Mouse (Mus musculus): ENCODE measurements at regions not wholly inside any gene's neighbourhood (a gene's known extent, or its start where the extent isn't known, plus 50 kb on each side); places are given as distances from the start of the nearest gene placed in this dataset.

- Histone ChIP-seq H3K4me1 (ENCODE audit: control insufficient read depth, insufficient read depth, low read length) (peaks cover 3% of the 10 kb centered on the region; the same call in 1 of the 2 replicates), H3K27me3 (ENCODE audit: control insufficient read depth, insufficient read depth, low read length) (no peaks in the 10 kb centered on the region), H3K9me3 (ENCODE audit: control insufficient read depth, low read depth, low read length) (no peaks in the 10 kb centered on the region), H3K36me3 (ENCODE audit: control insufficient read depth, insufficient read depth, low read length) (no peaks in the 10 kb centered on the region), H3K9ac (replicated peaks; ENCODE audit: low read depth, low read length) (no peak overlapping the region), H3K4me3 (ENCODE audit: low read depth, low read length) (no peak overlapping the region), H3K27ac (ENCODE audit: low read length) (no peak overlapping the region), H3K4me2 (replicated peaks; ENCODE audit: low read depth, low read length) (no peak overlapping the region)
- ATAC-seq (ENCODE audit: insufficient number of reproducible peaks, insufficient read depth, low FRiP score, low read depth): no peak
- WGBS: 15% methylated on average over 12 of the region's 12 CpGs
These were observed 85.9 kb upstream of the Magi3 start for GRCm38 (mm10) chr3:104305904-104306563.

GRCm38 (mm10) chr3:104303577-104303976, 83.4 kb upstream of the Magi3 start:
- ATAC-seq (ENCODE audit: insufficient number of reproducible peaks, insufficient read depth, low FRiP score, low read depth): no peak
- Histone ChIP-seq H3K4me2 (replicated peaks; ENCODE audit: low read depth, low read length) (no peak overlapping the region), H3K4me3 (ENCODE audit: low read depth, low read length) (no peak overlapping the region), H3K9me3 (ENCODE audit: control insufficient read depth, low read depth, low read length) (no peaks in the 10 kb centered on the region), H3K27me3 (ENCODE audit: control insufficient read depth, insufficient read depth, low read length) (no peaks in the 10 kb centered on the region), H3K9ac (replicated peaks; ENCODE audit: low read depth, low read length) (no peak overlapping the region), H3K36me3 (ENCODE audit: control insufficient read depth, insufficient read depth, low read length) (no peaks in the 10 kb centered on the region), H3K27ac (ENCODE audit: low read length) (no peak overlapping the region), H3K4me1 (ENCODE audit: control insufficient read depth, insufficient read depth, low read length) (peaks cover 3% of the 10 kb centered on the region; the same call in 1 of the 2 replicates)
- 76% methylated on average over 7 of the region's 7 CpGs for WGBS

- Histone ChIP-seq H3K9ac (replicated peaks; ENCODE audit: low read depth, low read length) (no peak overlapping the region), H3K36me3 (ENCODE audit: control insufficient read depth, insufficient read depth, low read length) (no peaks in the 10 kb centered on the region), H3K9me3 (ENCODE audit: control insufficient read depth, low read depth, low read length) (no peaks in the 10 kb centered on the region), H3K4me3 (ENCODE audit: low read depth, low read length) (no peak overlapping the region), H3K4me1 (ENCODE audit: control insufficient read depth, insufficient read depth, low read length) (no peaks in the 10 kb centered on the region), H3K27ac (ENCODE audit: low read length) (no peak overlapping the region), H3K4me2 (replicated peaks; ENCODE audit: low read depth, low read length) (no peak overlapping the region), H3K27me3 (ENCODE audit: control insufficient read depth, insufficient read depth, low read length) (no peaks in the 10 kb centered on the region)
- no peak for ATAC-seq (ENCODE audit: insufficient number of reproducible peaks, insufficient read depth, low FRiP score, low read depth)
- 83% methylated on average over 5 of the region's 5 CpGs for WGBS
These were observed 80.0 kb upstream of the Magi3 start for GRCm38 (mm10) chr3:104300201-104300600.

GRCm38 (mm10) chr3:104298878-104299277, 78.7 kb upstream of the Magi3 start:
- ATAC-seq (ENCODE audit: insufficient number of reproducible peaks, insufficient read depth, low FRiP score, low read depth): no peak
- Histone ChIP-seq H3K36me3 (ENCODE audit: control insufficient read depth, insufficient read depth, low read length) (no peaks in the 10 kb centered on the region), H3K4me3 (ENCODE audit: low read depth, low read length) (no peak overlapping the region), H3K27ac (ENCODE audit: low read length) (no peak overlapping the region), H3K9ac (replicated peaks; ENCODE audit: low read depth, low read length) (no peak overlapping the region), H3K27me3 (ENCODE audit: control insufficient read depth, insufficient read depth, low read length) (no peaks in the 10 kb centered on the region), H3K4me1 (ENCODE audit: control insufficient read depth, insufficient read depth, low read length) (no peaks in the 10 kb centered on the region), H3K4me2 (replicated peaks; ENCODE audit: low read depth, low read length) (no peak overlapping the region), H3K9me3 (ENCODE audit: control insufficient read depth, low read depth, low read length) (no peaks in the 10 kb centered on the region)
- 59% methylated on average over 4 of the region's 4 CpGs for WGBS

- no peak for ATAC-seq (ENCODE audit: insufficient number of reproducible peaks, insufficient read depth, low FRiP score, low read depth)
- Histone ChIP-seq H3K36me3 (ENCODE audit: control insufficient read depth, insufficient read depth, low read length) (no peaks in the 10 kb centered on the region), H3K4me3 (ENCODE audit: low read depth, low read length) (no peak overlapping the region), H3K27me3 (ENCODE audit: control insufficient read depth, insufficient read depth, low read length) (no peaks in the 10 kb centered on the region), H3K9ac (replicated peaks; ENCODE audit: low read depth, low read length) (no peak overlapping the region), H3K9me3 (ENCODE audit: control insufficient read depth, low read depth, low read length) (no peaks in the 10 kb centered on the region), H3K27ac (ENCODE audit: low read length) (no peak overlapping the region), H3K4me2 (replicated peaks; ENCODE audit: low read depth, low read length) (no peak overlapping the region), H3K4me1 (ENCODE audit: control insufficient read depth, insufficient read depth, low read length) (no peaks in the 10 kb centered on the region)
- 82% methylated on average over 2 of the region's 2 CpGs for WGBS
These were observed 78.2 kb upstream of the Magi3 start for GRCm38 (mm10) chr3:104298409-104298808.

GRCm38 (mm10) chr3:104297112-104297511, 76.9 kb upstream of the Magi3 start:
- Histone ChIP-seq H3K27me3 (ENCODE audit: control insufficient read depth, insufficient read depth, low read length) (no peaks in the 10 kb centered on the region), H3K4me1 (ENCODE audit: control insufficient read depth, insufficient read depth, low read length) (no peaks in the 10 kb centered on the region), H3K9me3 (ENCODE audit: control insufficient read depth, low read depth, low read length) (no peaks in the 10 kb centered on the region), H3K4me2 (replicated peaks; ENCODE audit: low read depth, low read length) (no peak overlapping the region), H3K27ac (ENCODE audit: low read length) (no peak overlapping the region), H3K9ac (replicated peaks; ENCODE audit: low read depth, low read length) (no peak overlapping the region), H3K4me3 (ENCODE audit: low read depth, low read length) (no peak overlapping the region), H3K36me3 (ENCODE audit: control insufficient read depth, insufficient read depth, low read length) (no peaks in the 10 kb centered on the region)
- WGBS: 47% methylated on average over 6 of the region's 6 CpGs
- no peak for ATAC-seq (ENCODE audit: insufficient number of reproducible peaks, insufficient read depth, low FRiP score, low read depth)

GRCm38 (mm10) chr3:104295856-104296255, 75.7 kb upstream of the Magi3 start:
- H3K4me3 ChIP-seq (ENCODE audit: low read depth, low read length): no peak overlapping the region
- H3K9ac ChIP-seq (replicated peaks; ENCODE audit: low read depth, low read length): no peak overlapping the region
- no peak for ATAC-seq (ENCODE audit: insufficient number of reproducible peaks, insufficient read depth, low FRiP score, low read depth)

GRCm38 (mm10) chr3:104295015-104295719, 75.0 kb upstream of the Magi3 start:
- Histone ChIP-seq H3K27me3 (ENCODE audit: control insufficient read depth, insufficient read depth, low read length) (no peaks in the 10 kb centered on the region), H3K9ac (replicated peaks; ENCODE audit: low read depth, low read length) (no peak overlapping the region), H3K4me1 (ENCODE audit: control insufficient read depth, insufficient read depth, low read length) (no peaks in the 10 kb centered on the region), H3K4me2 (replicated peaks; ENCODE audit: low read depth, low read length) (no peak overlapping the region), H3K36me3 (ENCODE audit: control insufficient read depth, insufficient read depth, low read length) (no peaks in the 10 kb centered on the region), H3K4me3 (ENCODE audit: low read depth, low read length) (no peak overlapping the region), H3K9me3 (ENCODE audit: control insufficient read depth, low read depth, low read length) (no peaks in the 10 kb centered on the region), H3K27ac (ENCODE audit: low read length) (no peak overlapping the region)
- ATAC-seq (ENCODE audit: insufficient number of reproducible peaks, insufficient read depth, low FRiP score, low read depth): no peak
- WGBS: 33% methylated on average over 8 of the region's 8 CpGs

More at GRCm38 (mm10) chr3:104295856-104296255, 75.7 kb upstream of the Magi3 start:
- Histone ChIP-seq H3K4me2 (replicated peaks; ENCODE audit: low read depth, low read length) (no peak overlapping the region), H3K27me3 (ENCODE audit: control insufficient read depth, insufficient read depth, low read length) (no peaks in the 10 kb centered on the region), H3K4me1 (ENCODE audit: control insufficient read depth, insufficient read depth, low read length) (no peaks in the 10 kb centered on the region), H3K36me3 (ENCODE audit: control insufficient read depth, insufficient read depth, low read length) (no peaks in the 10 kb centered on the region), H3K9me3 (ENCODE audit: control insufficient read depth, low read depth, low read length) (no peaks in the 10 kb centered on the region), H3K27ac (ENCODE audit: low read length) (no peak overlapping the region)
- 73% methylated on average over 9 of the region's 9 CpGs for WGBS
